Mouse (Mus musculus): ENCODE data around the gene Olfml1. TPM values are rescaled to one million over a fixed set of nuclear protein-coding genes. Genes with fewer than 3 reads are reported as not detected.

Gene Olfml1
- total and polyA plus RNA-seq, 3 experiments: not detected

GRCm38 (mm10) chr7:107602913-107603312, 35.7 kb downstream of the Olfml1 start:
- Histone ChIP-seq H3K36me3 (ENCODE audit: control insufficient read depth in 1 of 2, insufficient read depth in 2 of 2, low read length in 2 of 2) (no peaks in the 10 kb centered on the region), H3K4me1 (ENCODE audit: control insufficient read depth in 1 of 2, insufficient read depth in 2 of 2, low read length in 2 of 2) (no peaks in the 10 kb centered on the region), H3K9ac (ENCODE audit: control insufficient read depth, low read depth, low read length, poor library complexity, severe bottlenecking) (no peak overlapping the region), H3K9me3 (replicated peaks; ENCODE audit: insufficient read depth, low read length) (no peaks in the 10 kb centered on the region), H3K79me2 (ENCODE audit: control insufficient read depth, insufficient read depth, low read length, poor library complexity) (no peaks in the 10 kb centered on the region), H3K27me3 (ENCODE audit: control insufficient read depth in 1 of 2, insufficient read depth in 2 of 2, low read length in 2 of 2) (no peaks in the 10 kb centered on the region), H3K4me3 (ENCODE audit: control insufficient read depth in 1 of 2, insufficient read depth in 1 of 2, low read depth in 2 of 2, low read length in 2 of 2) (no peak overlapping the region), H3K27ac (ENCODE audit: control insufficient read depth, low read depth, low read length) (no peak overlapping the region)
- TF ChIP-seq ZKSCAN1 (IDR thresholded peaks at IDR 0.05; ENCODE audit: low read depth, low read length) (no peak), TBP (IDR thresholded peaks at IDR 0.05; ENCODE audit: low read depth, low read length) (no peak), RCOR1 (IDR thresholded peaks at IDR 0.05; ENCODE audit: low read depth, low read length) (no peak), SIN3A (IDR thresholded peaks at IDR 0.05; ENCODE audit: low read length) (no peak), EP300 (IDR thresholded peaks at IDR 0.05; ENCODE audit: low read depth in 1 of 2, low read length in 2 of 2) (no peak), NELFE (IDR thresholded peaks at IDR 0.05; ENCODE audit: low read depth, low read length) (no peak), TCF12 (IDR thresholded peaks at IDR 0.05; ENCODE audit: low read depth, low read length) (no peak), MAZ (IDR thresholded peaks at IDR 0.05; ENCODE audit: low read depth, low read length) (no peak), GATA1 (IDR thresholded peaks at IDR 0.05; ENCODE audit: low read depth, low read length) (no peak), TAL1 (IDR thresholded peaks at IDR 0.05; ENCODE audit: low read length) (no peak), MYB (IDR thresholded peaks at IDR 0.05; ENCODE audit: low read depth, low read length) (no peak), ZC3H11A (IDR thresholded peaks at IDR 0.05; ENCODE audit: low read depth, low read length) (no peak)
- no peak for DNase-seq (ENCODE audit: low read depth, low spot score)

- no peak overlapping the region for H3K9ac ChIP-seq (ENCODE audit: control insufficient read depth, low read depth, low read length, poor library complexity, severe bottlenecking)
- no peaks in the 10 kb centered on the region for H3K79me2 ChIP-seq (ENCODE audit: control insufficient read depth, insufficient read depth, low read length, poor library complexity)
- H3K36me3 ChIP-seq (ENCODE audit: control insufficient read depth in 1 of 2, insufficient read depth in 2 of 2, low read length in 2 of 2): no peaks in the 10 kb centered on the region
- H3K4me3 ChIP-seq (ENCODE audit: control insufficient read depth in 1 of 2, insufficient read depth in 1 of 2, low read depth in 2 of 2, low read length in 2 of 2): no peak overlapping the region
- H3K27ac ChIP-seq (ENCODE audit: control insufficient read depth, low read depth, low read length): no peak overlapping the region
- TF ChIP-seq JUND (IDR thresholded peaks at IDR 0.05; ENCODE audit: low read depth, low read length): no peak
- no peak for DNase-seq (ENCODE audit: low read depth, low spot score)
- H3K27me3 ChIP-seq (ENCODE audit: control insufficient read depth in 1 of 2, insufficient read depth in 2 of 2, low read length in 2 of 2): no peaks in the 10 kb centered on the region
- H3K9me3 ChIP-seq (replicated peaks; ENCODE audit: insufficient read depth, low read length): no peaks in the 10 kb centered on the region
- H3K4me1 ChIP-seq (ENCODE audit: control insufficient read depth in 1 of 2, insufficient read depth in 2 of 2, low read length in 2 of 2): no peaks in the 10 kb centered on the region
Observed at GRCm38 (mm10) chr7:107607766-107608165, 40.5 kb downstream of the Olfml1 start.

GRCm38 (mm10) chr7:107609622-107610255, 42.5 kb downstream of the Olfml1 start:
- Histone ChIP-seq H3K79me2 (ENCODE audit: control insufficient read depth, insufficient read depth, low read length, poor library complexity) (no peaks in the 10 kb centered on the region), H3K4me3 (ENCODE audit: control insufficient read depth in 1 of 2, insufficient read depth in 1 of 2, low read depth in 2 of 2, low read length in 2 of 2) (no peak overlapping the region), H3K27ac (ENCODE audit: control insufficient read depth, low read depth, low read length) (no peak overlapping the region), H3K4me1 (ENCODE audit: control insufficient read depth in 1 of 2, insufficient read depth in 2 of 2, low read length in 2 of 2) (no peaks in the 10 kb centered on the region), H3K36me3 (ENCODE audit: control insufficient read depth in 1 of 2, insufficient read depth in 2 of 2, low read length in 2 of 2) (no peaks in the 10 kb centered on the region), H3K9ac (ENCODE audit: control insufficient read depth, low read depth, low read length, poor library complexity, severe bottlenecking) (no peak overlapping the region), H3K27me3 (ENCODE audit: control insufficient read depth in 1 of 2, insufficient read depth in 2 of 2, low read length in 2 of 2) (no peaks in the 10 kb centered on the region), H3K9me3 (replicated peaks; ENCODE audit: insufficient read depth, low read length) (no peaks in the 10 kb centered on the region)
- DNase-seq (ENCODE audit: low read depth, low spot score): no peak
- TF ChIP-seq EP300 (IDR thresholded peaks at IDR 0.05; ENCODE audit: low read depth in 1 of 2, low read length in 2 of 2) (no peak), MEF2A (IDR thresholded peaks at IDR 0.05; ENCODE audit: extremely low read depth, insufficient replicate concordance, low read depth, low read length, poor library complexity, severe bottlenecking) (no peak), GATA1 (IDR thresholded peaks at IDR 0.05; ENCODE audit: low read depth, low read length) (no peak), JUND (IDR thresholded peaks at IDR 0.05; ENCODE audit: low read depth, low read length) (no peak), BHLHE40 (IDR thresholded peaks at IDR 0.05; ENCODE audit: borderline replicate concordance, low read depth, low read length) (no peak), MXI1 (IDR thresholded peaks at IDR 0.05; ENCODE audit: low read depth, low read length) (no peak), MAZ (IDR thresholded peaks at IDR 0.05; ENCODE audit: low read depth, low read length) (no peak), TBP (IDR thresholded peaks at IDR 0.05; ENCODE audit: low read depth, low read length) (no peak), ZNF384 (IDR thresholded peaks at IDR 0.05; ENCODE audit: low read depth, low read length) (no peak), CTCF (IDR thresholded peaks at IDR 0.05 in 2 of 3, conservative IDR thresholded peaks at IDR 0.05 in 1 of 3; ENCODE audit: control insufficient read depth in 1 of 3, insufficient read depth in 1 of 3, low read depth in 2 of 3, low read length in 3 of 3, poor library complexity in 1 of 3, severe bottlenecking in 1 of 3) (no peak), CHD2 (IDR thresholded peaks at IDR 0.05; ENCODE audit: low read length) (no peak), POLR2AphosphoS5 (IDR thresholded peaks at IDR 0.05; ENCODE audit: borderline replicate concordance, low read depth, low read length) (no peak), TCF12 (IDR thresholded peaks at IDR 0.05; ENCODE audit: low read depth, low read length) (no peak), NRF1 (IDR thresholded peaks at IDR 0.05; ENCODE audit: insufficient read depth, low read depth, low read length, poor library complexity, severe bottlenecking) (no peak), ZKSCAN1 (IDR thresholded peaks at IDR 0.05; ENCODE audit: low read depth, low read length) (no peak), USF2 (IDR thresholded peaks at IDR 0.05; ENCODE audit: borderline replicate concordance in 1 of 2, insufficient read depth in 1 of 2, low read depth in 1 of 2, low read length in 2 of 2) (no peak), CHD1 (IDR thresholded peaks at IDR 0.05; ENCODE audit: low read depth, low read length) (no peak), MAX (IDR thresholded peaks at IDR 0.05; ENCODE audit: low read length) (no peak)
